Mouse (Mus musculus) stomach, embryonic 14.5 days (tissue): ENCODE measurements around the gene Kansl1. TPM values are rescaled to one million over a fixed set of nuclear protein-coding genes. Genes with fewer than 3 reads are reported as not detected.
A peak's percentile ranks its signal among the peaks of the same experiment; 100 is the strongest.

ENCODE experiments used
- ATAC-seq: fragments of 200-750 bp; cut with Nextera tagmentation; 2 replicates; pipeline ENCODE4 v1.8.0; 2017; ENCODE audit warnings: low read depth, moderate TSS enrichment; ENCODE audit not compliant: insufficient number of reproducible peaks, insufficient read depth, low FRiP score
- H3K27ac ChIP-seq: fragments of 300-500 bp; sonication (generic); 2 replicates; pipeline ENCODE4 v1.5.1; 2014; ENCODE audit warnings: mild to moderate bottlenecking, low read length, moderate library complexity, mixed read lengths
- H3K27me3 ChIP-seq: fragments of 300-500 bp; sonication (generic); 2 replicates; pipeline ENCODE4 v1.6.1; 2014; ENCODE audit warnings: low read length, control low read depth, mixed read lengths; ENCODE audit not compliant: control insufficient read depth, insufficient read depth
- H3K36me3 ChIP-seq: fragments of 300-500 bp; sonication (generic); 2 replicates; pipeline ENCODE4 v1.6.1; 2014; ENCODE audit warnings: mild to moderate bottlenecking, control low read depth, low read length, moderate library complexity, mixed read lengths; ENCODE audit not compliant: control insufficient read depth, insufficient read depth
- H3K4me1 ChIP-seq: fragments of 300-500 bp; sonication (generic); 2 replicates; pipeline ENCODE4 v1.6.1; 2014; ENCODE audit warnings: low read length, control low read depth, mixed read lengths; ENCODE audit not compliant: control insufficient read depth, insufficient read depth
- H3K4me2 ChIP-seq: fragments of 300-500 bp; sonication (generic); replicated peaks from 2 replicates; pipeline ENCODE4 v1.6.1; 2014; ENCODE audit warnings: low read depth, low read length, control low read depth
- H3K4me3 ChIP-seq: fragments of 300-500 bp; sonication (generic); 2 replicates; pipeline ENCODE4 v1.5.1; 2014; ENCODE audit warnings: low read depth, low read length, control low read depth
- H3K9ac ChIP-seq: fragments of 300-500 bp; sonication (generic); replicated peaks from 2 replicates; pipeline ENCODE4 v1.6.1; 2014; ENCODE audit warnings: low read depth, mild to moderate bottlenecking, control low read depth, low read length, moderate library complexity, mixed read lengths
- H3K9me3 ChIP-seq: fragments of 300-500 bp; sonication (generic); 2 replicates; pipeline ENCODE4 v1.6.1; 2016; ENCODE audit warnings: low read depth, low read length, control low read depth; ENCODE audit not compliant: control insufficient read depth
- WGBS: fragments of 180-500 bp; shearing (Covaris S2); extraction: QIAGEN DNeasy Blood & Tissue Kit; methylation state at CpG from one replicate; pipeline ENCODE4 v1.1.7; 2014; 5-methylcytosine and 5-hydroxymethylcytosine counted together
- polyA plus RNA-seq: library from polyadenylated mRNA; unstranded; fragments of >200 nt; fragmentation: Nextera tagmentation; extraction: Ambion mirVana; gene quantifications from 2 replicates; pipeline ENCODE4 v1.2.1, GENCODE M21; 2014

Kansl1 gene
- polyA plus RNA-seq, 1 experiment from 2014 or later: 28.1 TPM

DNA sequence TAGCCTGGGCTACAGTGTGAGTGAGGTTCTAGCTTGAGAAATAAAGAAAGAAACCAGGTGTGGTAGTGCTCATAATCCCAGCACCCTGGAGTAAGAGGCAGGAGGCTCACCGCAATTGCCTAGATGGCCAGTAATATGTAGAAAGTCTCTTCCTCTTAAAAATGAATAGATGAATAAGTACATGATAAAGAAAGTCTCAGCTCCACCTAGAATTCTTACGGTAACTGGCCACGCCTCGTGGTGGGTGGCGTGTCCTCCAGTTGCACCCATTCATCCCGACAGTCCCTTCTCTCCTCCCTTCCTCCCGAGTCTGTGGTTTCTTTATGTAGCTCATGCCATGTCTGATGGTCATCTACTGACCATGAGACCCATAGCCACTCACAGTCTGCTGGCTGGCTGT, 162.9 kb downstream of the Kansl1 start:
- Histone ChIP-seq H3K4me1 (no peaks in the 10 kb centered on the region), H3K4me2 (no peak overlapping the region), H3K27ac (no peak overlapping the region), H3K9ac (no peak overlapping the region), H3K36me3 (no peaks in the 10 kb centered on the region), H3K9me3 (no peaks in the 10 kb centered on the region), H3K27me3 (no peaks in the 10 kb centered on the region; the same call in 1 of the 2 replicates), H3K4me3 (no peak overlapping the region)
- WGBS: 87% methylated on average over 7 of the region's 7 CpGs
- ATAC-seq: no peak

DNA sequence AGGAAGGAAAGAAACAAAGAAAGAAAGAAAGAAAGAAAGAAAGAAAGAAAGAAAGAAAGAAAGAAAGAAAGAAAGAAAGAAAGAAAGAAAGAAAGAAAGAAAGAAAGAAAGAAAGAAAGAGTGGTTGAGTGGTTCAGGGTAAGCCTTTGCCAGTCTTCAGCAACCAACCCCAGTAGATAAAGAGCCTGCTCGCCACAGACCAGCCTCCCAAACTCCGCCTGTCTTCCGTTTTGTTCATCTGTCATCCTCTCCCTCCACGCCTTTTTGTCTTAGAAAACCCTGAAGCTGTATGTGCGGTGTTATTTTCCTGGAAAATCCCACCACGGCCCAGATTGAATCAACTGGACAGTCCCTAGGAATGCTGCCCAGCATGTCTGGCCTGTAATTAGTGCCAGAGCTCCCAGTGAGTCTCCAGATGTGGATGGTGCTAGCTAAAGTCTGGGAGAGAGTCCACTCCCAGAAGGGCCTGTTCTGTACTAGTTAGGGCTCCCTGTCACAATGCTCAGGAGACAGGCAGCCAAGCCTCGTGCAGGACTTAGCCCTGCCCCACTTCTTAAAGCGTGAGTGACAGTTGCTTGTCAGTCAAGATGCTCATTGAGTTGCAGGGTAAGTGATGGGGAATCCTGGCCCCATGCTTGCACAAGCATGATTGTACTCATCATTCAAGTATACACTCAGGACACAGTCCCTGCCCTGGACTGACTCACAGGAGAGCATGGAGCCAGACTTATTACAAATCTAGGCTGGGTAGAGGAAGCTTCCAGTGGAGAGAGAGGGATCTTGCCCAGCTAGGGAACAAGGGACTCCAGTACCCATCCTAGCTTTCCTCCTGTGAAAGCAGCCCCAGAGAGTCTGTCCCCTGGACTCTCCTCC, 165.3 kb downstream of the Kansl1 start:
- Histone ChIP-seq H3K4me2 (no peak overlapping the region), H3K9me3 (no peaks in the 10 kb centered on the region), H3K27me3 (no peaks in the 10 kb centered on the region), H3K9ac (no peak overlapping the region), H3K4me1 (no peaks in the 10 kb centered on the region), H3K27ac (no peak overlapping the region), H3K4me3 (no peak overlapping the region), H3K36me3 (no peaks in the 10 kb centered on the region)
- ATAC-seq: no peak
- WGBS: 62% methylated on average over 8 of the region's 8 CpGs

DNA sequence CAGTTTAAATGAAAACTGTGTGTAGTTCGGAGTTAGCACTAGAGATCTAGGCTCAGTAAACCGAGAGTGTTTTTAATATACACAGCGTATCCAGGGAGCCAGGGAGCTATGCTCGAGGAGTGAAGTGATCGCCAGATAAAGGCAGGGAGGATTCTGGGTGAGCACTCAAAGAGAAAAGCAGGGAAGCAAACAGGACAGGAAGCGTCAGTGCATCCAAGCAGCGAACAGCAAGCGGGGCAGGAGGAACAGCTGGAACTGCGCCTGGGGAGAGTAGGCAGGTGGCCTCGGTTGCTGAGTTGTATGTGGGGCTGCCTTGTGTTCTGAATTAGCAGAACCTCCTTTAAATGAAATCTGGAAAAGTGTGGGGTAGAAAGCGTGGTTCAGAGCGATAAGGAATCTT, 166.0 kb downstream of the Kansl1 start:
- Histone ChIP-seq H3K4me2 (no peak overlapping the region), H3K27me3 (no peaks in the 10 kb centered on the region), H3K36me3 (no peaks in the 10 kb centered on the region), H3K9ac (no peak overlapping the region), H3K27ac (no peak overlapping the region), H3K4me3 (no peak overlapping the region), H3K9me3 (no peaks in the 10 kb centered on the region), H3K4me1 (no peaks in the 10 kb centered on the region)
- no peak for ATAC-seq
- 44% methylated on average over 12 of the region's 12 CpGs for WGBS

DNA sequence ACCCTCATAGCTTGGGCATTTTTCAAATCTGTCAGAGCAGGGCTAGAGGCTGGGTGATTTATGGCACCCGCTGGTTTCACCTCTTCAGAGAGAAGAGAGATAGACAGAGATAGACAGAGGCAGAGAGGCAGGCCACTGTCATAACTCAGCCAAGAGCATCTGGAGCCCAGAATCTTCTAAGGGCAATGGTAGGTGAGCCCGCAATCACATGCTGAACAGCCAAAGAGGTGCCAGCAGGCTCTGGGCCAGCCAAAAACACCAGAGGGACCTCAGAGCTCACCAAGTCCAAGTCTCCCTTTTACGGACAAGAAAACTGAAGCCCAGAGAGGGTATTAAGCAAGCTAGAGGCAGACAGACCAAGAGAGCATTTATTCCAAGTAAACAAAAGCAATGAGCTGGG, 171.0 kb downstream of the Kansl1 start:
- no peaks in the 10 kb centered on the region for H3K9me3 ChIP-seq
- H3K27ac ChIP-seq: no peak overlapping the region
- no peak overlapping the region for H3K4me3 ChIP-seq
- no peaks in the 10 kb centered on the region for H3K36me3 ChIP-seq
- ATAC-seq: no peak
- no peak overlapping the region for H3K9ac ChIP-seq
- H3K27me3 ChIP-seq: no peaks in the 10 kb centered on the region
- no peaks in the 10 kb centered on the region for H3K4me1 ChIP-seq
- WGBS: 78% methylated on average over 3 of the region's 3 CpGs
- no peak overlapping the region for H3K4me2 ChIP-seq

DNA sequence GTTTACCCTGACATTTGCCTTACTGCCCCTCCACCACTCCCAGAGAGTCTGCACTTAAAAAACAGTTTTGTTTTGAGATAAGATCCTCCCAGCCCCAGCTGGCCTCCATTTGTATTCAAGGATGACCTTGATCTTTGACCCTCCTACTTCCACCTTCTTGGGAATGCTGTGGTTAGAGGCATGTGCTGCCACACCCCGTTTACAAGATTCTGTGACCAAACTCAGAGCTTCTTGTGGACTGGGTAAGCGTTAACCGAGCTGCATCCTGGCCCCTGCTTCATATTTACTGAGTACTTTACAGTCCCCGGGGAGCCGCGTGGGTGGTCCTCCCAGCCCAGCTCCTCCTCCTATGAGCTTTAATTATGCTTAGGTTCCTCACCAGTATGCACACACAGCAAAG, 173.0 kb downstream of the Kansl1 start:
- Histone ChIP-seq H3K9ac (no peak overlapping the region), H3K36me3 (no peaks in the 10 kb centered on the region), H3K4me3 (no peak overlapping the region), H3K4me2 (no peak overlapping the region), H3K4me1 (no peaks in the 10 kb centered on the region), H3K9me3 (no peaks in the 10 kb centered on the region), H3K27me3 (no peaks in the 10 kb centered on the region), H3K27ac (no peak overlapping the region)
- WGBS: 14% methylated on average over 6 of the region's 6 CpGs
- ATAC-seq: no peak

DNA sequence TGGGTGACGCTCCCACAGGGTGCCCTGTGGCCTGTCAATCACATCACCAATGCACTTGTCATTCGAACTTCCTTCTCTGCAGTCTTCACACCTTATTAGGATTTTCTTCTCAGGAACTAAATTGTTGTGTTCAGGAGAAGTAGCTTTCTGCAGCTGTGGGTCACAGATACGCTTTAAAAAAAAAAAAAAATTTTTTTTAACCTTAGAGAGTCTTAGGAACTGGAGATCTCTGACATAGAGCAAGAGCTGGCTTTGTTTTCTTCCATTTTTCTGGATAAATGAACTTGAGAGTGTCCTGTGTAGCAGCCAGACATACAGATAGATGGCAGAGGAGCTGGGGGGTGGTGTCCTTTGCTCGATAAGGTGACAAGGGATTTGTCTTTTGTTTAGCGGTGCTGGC, 173.5 kb downstream of the Kansl1 start:
- Histone ChIP-seq H3K36me3 (no peaks in the 10 kb centered on the region), H3K9ac (no peak overlapping the region), H3K4me1 (no peaks in the 10 kb centered on the region), H3K4me3 (no peak overlapping the region), H3K27ac (no peak overlapping the region), H3K9me3 (no peaks in the 10 kb centered on the region), H3K4me2 (no peak overlapping the region), H3K27me3 (no peaks in the 10 kb centered on the region)
- 51% methylated on average over 5 of the region's 5 CpGs for WGBS
- ATAC-seq: no peak

DNA sequence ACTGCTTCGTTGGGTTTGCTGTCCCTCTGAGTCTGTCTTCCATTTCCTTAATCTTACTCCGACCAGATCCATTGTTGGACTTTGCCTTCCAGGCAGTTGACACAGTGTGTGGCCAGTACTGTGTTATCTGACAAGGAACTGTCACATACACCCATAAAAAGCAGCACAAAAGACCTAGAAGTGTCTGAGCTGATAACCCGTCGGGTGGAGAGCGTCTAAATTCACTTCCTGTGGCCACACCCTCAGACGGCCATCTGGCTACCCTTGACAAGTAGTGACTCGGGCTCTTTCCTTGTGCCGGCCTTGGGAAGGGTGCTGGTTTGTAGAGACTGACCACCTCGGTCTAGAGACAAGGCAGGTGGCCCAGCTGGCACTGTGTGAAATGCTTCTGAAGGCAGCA, 175.4 kb downstream of the Kansl1 start:
- H3K4me3 ChIP-seq: no peak overlapping the region
- no peak overlapping the region for H3K9ac ChIP-seq
- no peak overlapping the region for H3K4me2 ChIP-seq
- H3K36me3 ChIP-seq: no peaks in the 10 kb centered on the region
- WGBS: 65% methylated on average over 9 of the region's 9 CpGs
- H3K4me1 ChIP-seq: 0 out of 2 replicates have a peak, but pooled peaks cover 4% of the 10 kb centered on the region
- no peaks in the 10 kb centered on the region for H3K9me3 ChIP-seq
- no peaks in the 10 kb centered on the region for H3K27me3 ChIP-seq
- ATAC-seq: peak; percentile 50
- no peak overlapping the region for H3K27ac ChIP-seq

DNA sequence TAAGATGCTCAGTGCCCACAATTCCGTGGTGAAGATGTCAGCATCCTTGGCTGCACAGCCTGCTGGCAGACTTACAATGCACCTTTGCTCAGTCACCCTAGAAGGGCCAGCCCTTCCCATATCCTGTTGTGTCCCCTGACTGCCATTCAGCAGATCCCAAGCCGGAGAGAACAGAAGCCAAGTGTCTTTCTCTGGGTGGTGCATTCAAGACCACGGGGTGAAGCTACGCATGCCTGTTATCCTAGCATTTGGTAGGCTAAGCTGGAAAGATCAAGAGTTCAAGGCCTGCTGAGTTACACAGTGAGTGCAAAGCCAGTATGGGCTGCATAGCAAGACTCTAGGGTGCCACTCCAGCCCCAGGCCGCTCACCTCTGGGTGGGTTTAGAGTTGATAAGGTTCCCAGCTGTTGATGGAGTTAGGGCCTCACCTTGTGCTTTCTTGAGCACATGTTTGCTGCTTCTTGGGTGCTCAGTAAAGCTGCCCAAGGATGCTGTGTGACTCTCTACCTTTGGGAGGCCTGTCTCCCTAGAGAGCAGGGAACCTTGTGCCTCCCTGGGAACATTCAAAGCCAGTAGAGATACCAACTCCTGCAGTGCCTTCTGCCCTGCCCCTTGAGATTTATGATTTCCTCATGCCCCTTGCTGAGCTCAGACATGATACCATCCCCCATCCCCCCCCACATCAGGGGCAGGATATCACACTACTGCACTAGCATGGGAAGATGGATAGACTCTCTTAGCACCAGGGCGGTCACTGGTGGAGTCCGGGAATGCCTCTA, 176.0 kb downstream of the Kansl1 start:
- 85% methylated on average over 7 of the region's 7 CpGs for WGBS

More for the DNA sequence above, 176.0 kb downstream of the Kansl1 start:
- Histone ChIP-seq H3K9me3 (no peaks in the 10 kb centered on the region), H3K4me3 (no peak overlapping the region), H3K4me1 (0 out of 2 replicates have a peak, but pooled peaks cover 4% of the 10 kb centered on the region), H3K27me3 (no peaks in the 10 kb centered on the region), H3K9ac (no peak overlapping the region), H3K27ac (no peak overlapping the region), H3K36me3 (no peaks in the 10 kb centered on the region), H3K4me2 (no peak overlapping the region)
- no peak for ATAC-seq
